31 mouse cellular contexts compared by ENCODE assay signal in the genomic region with DNA sequence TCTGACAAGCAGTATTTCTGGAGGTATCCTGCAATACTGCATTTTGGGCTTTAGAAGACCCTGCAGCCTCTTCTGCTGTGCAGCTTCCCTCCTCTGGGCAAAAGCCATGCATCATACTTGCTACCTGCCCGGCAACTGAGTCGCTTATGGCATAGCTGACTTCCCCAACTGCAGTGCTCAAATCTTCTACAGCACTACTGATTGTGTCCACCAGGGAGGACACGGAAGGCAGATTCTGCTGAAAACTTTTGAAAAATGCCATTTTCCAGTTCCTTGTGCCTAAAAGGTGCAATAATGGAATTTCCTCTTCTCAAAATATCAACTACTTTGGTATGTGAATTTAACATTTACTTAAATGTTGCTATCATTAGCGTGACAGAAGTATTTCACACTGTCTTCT. TPM values are rescaled to one million over a fixed set of nuclear protein-coding genes. Genes with fewer than 3 reads are reported as not detected.
DNase-seq lines count a peak whose midpoint lies in the region; TF ChIP-seq lines count a peak whose summit lies in the region.
"Had no signal": no experiment of that assay in that cellular context is flagged by ENCODE, and none has a peak within 500 bp of the region (broad histone marks: within the 10 kb centered on the region; RNA-seq: fewer than 3 reads in every experiment).

No protein-coding gene starts in this region.

- H3K9me3 ChIP-seq in CH12.LX (replicated peaks; ENCODE audit: low read length): no peaks in the 10 kb centered on the region
- H3K9me3 ChIP-seq: embryonic facial prominence, embryonic 13.5 days; forebrain, embryonic 10.5 days; forebrain, embryonic 15.5 days; heart, embryonic 12.5 days; hindbrain, embryonic 13.5 days; limb, embryonic 10.5 days; limb, embryonic 15.5 days; midbrain, embryonic 13.5 days had no signal

- H3K4me3 ChIP-seq in left cerebral cortex, adult 2 months: no peak overlapping the region
- H3K4me3 ChIP-seq in CH12.LX (replicated peaks in 1 of 3; ENCODE audit: low read depth in 2 of 3, low read length in 2 of 3, poor library complexity in 1 of 3): no peak overlapping the region
- H3K4me3 ChIP-seq: embryonic facial prominence, embryonic 13.5 days; forebrain, embryonic 10.5 days; forebrain, embryonic 15.5 days; heart, adult 2 months; heart, embryonic 12.5 days; hindbrain, embryonic 13.5 days; limb, embryonic 10.5 days; limb, embryonic 15.5 days; midbrain, embryonic 13.5 days had no signal

- no peak for TF ChIP-seq EP300 in CH12.LX (IDR thresholded peaks at IDR 0.05; ENCODE audit: low read length)

- H3K27me3 ChIP-seq in CH12.LX (replicated peaks): no peaks in the 10 kb centered on the region
- H3K27me3 ChIP-seq: embryonic facial prominence, embryonic 13.5 days; forebrain, embryonic 15.5 days; heart, embryonic 12.5 days; hindbrain, embryonic 13.5 days; limb, embryonic 15.5 days; midbrain, embryonic 13.5 days had no signal

- peak; percentile 24 for TF ChIP-seq CTCF in left cerebral cortex, adult 2 months (IDR thresholded peaks at IDR 0.05)
- 0 out of 4 replicates have a peak, but pooled peaks of 1 of the 2 experiments have one; percentile 7 for TF ChIP-seq CTCF in CH12.LX (conservative IDR thresholded peaks at IDR 0.05 in 1 of 2, IDR thresholded peaks at IDR 0.05 in 1 of 2; ENCODE audit: low read depth in 2 of 2, low read length in 2 of 2)
- TF ChIP-seq CTCF in brain, embryonic 14.5 days (IDR thresholded peaks at IDR 0.05; ENCODE audit: borderline replicate concordance, extremely low read depth, insufficient read depth, insufficient read length): peak; percentile 28; the same call in 1 of the 2 replicates

- no peaks in the 10 kb centered on the region for H3K36me3 ChIP-seq in CH12.LX (replicated peaks in 1 of 2; ENCODE audit: control insufficient read depth in 1 of 2, insufficient read depth in 1 of 2, low read length in 1 of 2)
- H3K36me3 ChIP-seq: embryonic facial prominence, embryonic 13.5 days; forebrain, embryonic 10.5 days; forebrain, embryonic 15.5 days; heart, embryonic 12.5 days; limb, embryonic 10.5 days; limb, embryonic 15.5 days; midbrain, embryonic 13.5 days had no signal

- TF ChIP-seq RAD21 in CH12.LX (IDR thresholded peaks at IDR 0.05; ENCODE audit: low read depth, low read length): no peak

- peaks cover 0 to 2% of the 10 kb centered on the region in 2 experiments; a peak in 1 of 4 replicates for H3K4me1 ChIP-seq in CH12.LX (ENCODE audit: control insufficient read depth in 1 of 2, insufficient read depth in 2 of 2)
- H3K4me1 ChIP-seq: forebrain, embryonic 10.5 days; forebrain, embryonic 15.5 days; heart, embryonic 12.5 days; hindbrain, embryonic 13.5 days; limb, embryonic 10.5 days; limb, embryonic 15.5 days; midbrain, embryonic 13.5 days had no signal

- no peak for DNase-seq in left cerebral cortex, adult 2 months (ENCODE audit: extremely low spot score in 1 of 2, low spot score in 2 of 2)
- DNase-seq in left cerebral cortex, adult 18-20 months (ENCODE audit: low spot score in 2 of 2): no peak
- DNase-seq in 3T3-L1 (ENCODE audit: low read depth, low spot score) (peak; percentile 6), CH12.LX (ENCODE audit: extremely low read depth) (peak; percentile 2)
- DNase-seq in brain, embryonic 14.5 days (ENCODE audit: low read depth): no peak
- no peak for DNase-seq in cerebellum, postnatal 25 days
- no peak for DNase-seq in cerebellum, postnatal 36 days
- DNase-seq: adrenal gland, postnatal 10 days; cerebellum, adult 11 months; cerebellum, adult 9-10 months; heart, adult 2 months; heart, postnatal 4 days; kidney, adult 2 months; kidney, postnatal 10 days; layer of hippocampus, adult 9-11 months; lung, postnatal 36 days; right cerebral cortex, adult 18-20 months; spleen, adult 18-20 months; thymus, adult 18-20 months; thymus, postnatal 25 days had no signal

- in situ Hi-C loops in CH12.LX (cut with MboI; ENCODE audit: low pct_ligation_motif_present, low pct_unique_long_range_greater_than_20kb, low sequenced_read_pairs): no loop called here

- H3K4me2 ChIP-seq in CH12.LX (ENCODE audit: insufficient read depth, low read depth, poor library complexity, severe bottlenecking): no peak overlapping the region
- H3K4me2 ChIP-seq: embryonic facial prominence, embryonic 13.5 days; forebrain, embryonic 15.5 days; heart, embryonic 12.5 days; hindbrain, embryonic 13.5 days; limb, embryonic 15.5 days; midbrain, embryonic 13.5 days had no signal

- H3K79me2 ChIP-seq in CH12.LX (replicated peaks; ENCODE audit: control insufficient read depth, extremely low read depth, insufficient read depth, poor library complexity, severe bottlenecking): no peaks in the 10 kb centered on the region

- H3K9ac ChIP-seq in CH12.LX (ENCODE audit: insufficient read depth, low read depth): no peak overlapping the region
- H3K9ac ChIP-seq: embryonic facial prominence, embryonic 13.5 days; forebrain, embryonic 15.5 days; heart, embryonic 12.5 days; hindbrain, embryonic 13.5 days; limb, embryonic 15.5 days; midbrain, embryonic 13.5 days had no signal

- intact Hi-C loops in left cerebral cortex, adult 2 months (cut with DNase I): no loop called here

- dilution Hi-C loops in CH12.LX (cut with MboI; ENCODE audit: extremely low pct_ligation_motif_present, extremely low pct_unique_long_range_greater_than_20kb, low sequenced_read_pairs): no loop called here

- TF ChIP-seq POLR2A in CH12.LX (IDR thresholded peaks at IDR 0.05; ENCODE audit: low read depth, low read length): no peak
- TF ChIP-seq POLR2A in brain, embryonic 14.5 days (IDR thresholded peaks at IDR 0.05; ENCODE audit: borderline replicate concordance, extremely low read depth, insufficient read depth, insufficient read length, poor library complexity, severe bottlenecking): no peak

- no peak overlapping the region for H3K27ac ChIP-seq in left cerebral cortex, adult 2 months
- H3K27ac ChIP-seq in CH12.LX (ENCODE audit: insufficient read depth, low read depth): no peak overlapping the region
- H3K27ac ChIP-seq: embryonic facial prominence, embryonic 13.5 days; forebrain, embryonic 10.5 days; forebrain, embryonic 15.5 days; heart, adult 2 months; hindbrain, embryonic 13.5 days; limb, embryonic 10.5 days; limb, embryonic 15.5 days; midbrain, embryonic 13.5 days had no signal

TF ChIP-seq in CH12.LX, 34 proteins besides CTCF, POLR2A, EP300 and RAD21:
- TF ChIP-seq UBTF (IDR thresholded peaks at IDR 0.05; ENCODE audit: low read depth, low read length): no peak
- no peak for TF ChIP-seq NRF1 (IDR thresholded peaks at IDR 0.05; ENCODE audit: low read depth, low read length)
- TF ChIP-seq PAX5 (IDR thresholded peaks at IDR 0.05; ENCODE audit: low read length): no peak
- TF ChIP-seq KAT2A (IDR thresholded peaks at IDR 0.05; ENCODE audit: insufficient replicate concordance, low read length): no peak
- TF ChIP-seq MAFK (IDR thresholded peaks at IDR 0.05; ENCODE audit: insufficient replicate concordance, low read length): no peak
- no peak for TF ChIP-seq SIN3A (IDR thresholded peaks at IDR 0.05; ENCODE audit: low read length)
- no peak for TF ChIP-seq ZKSCAN1 (IDR thresholded peaks at IDR 0.05; ENCODE audit: borderline replicate concordance, low read depth, low read length)
- TF ChIP-seq USF1 (IDR thresholded peaks at IDR 0.05; ENCODE audit: low read depth, low read length): no peak
- TF ChIP-seq ETS1 (conservative IDR thresholded peaks at IDR 0.05; ENCODE audit: low read depth, low read length): no peak
- TF ChIP-seq TCF12 (IDR thresholded peaks at IDR 0.05; ENCODE audit: low read depth, low read length): no peak
- TF ChIP-seq ZNF384 (IDR thresholded peaks at IDR 0.05; ENCODE audit: low read depth, low read length): no peak

RNA-seq across cellular contexts. Expression of a gene that starts 51.2 kb away (rescaled TPM):
- total RNA-seq in left cerebral cortex, adult 2 months (2021): 10 to 100 TPM; 27.5 to 28.2 TPM
- 10 to 100 TPM; 25.3 TPM for total RNA-seq in left cerebral cortex, adult 18-20 months (2021)
- total RNA-seq in CH12.LX (2012; rRNA removed) (not detected in 2 replicates), CH12.LX (2014; rRNA removed) (not detected in 2 replicates)
- not detected in 2 replicates for polyA plus RNA-seq in CH12.LX (2012; ENCODE audit: insufficient read length, low read depth)
- polyA plus RNA-seq in brain, embryonic 14.5 days (2012; rRNA removed): 6.6 and 10.3 TPM in 2 replicates
- total RNA-seq: megakaryocyte, adult 5-6 weeks had no signal
- polyA plus RNA-seq: C2C12; inflammation-experienced regulatory T-cells, adult 6 months had no signal

Comparison
In these comparisons a context has a peak if more than half of its experiments do, and no peak if none do; other contexts are left out.
1. DNase-seq: peak in 3T3-L1 (single experiment) and CH12.LX (single experiment); none in left cerebral cortex, adult 2 months (0 of 2), left cerebral cortex, adult 18-20 months (0 of 2), brain, embryonic 14.5 days (single experiment), cerebellum, postnatal 25 days (0 of 2) and cerebellum, postnatal 36 days (0 of 2).
2. RNA of a gene that starts 51.2 kb away (total RNA-seq): 27.5 to 28.2 TPM in left cerebral cortex, adult 2 months and 25.3 TPM in left cerebral cortex, adult 18-20 months; not detected in CH12.LX; every median in the first group is over 10 times any median in the second.